Mouse (Mus musculus): ENCODE results near the gene Cpt1b. TPM values are rescaled to one million over a fixed set of nuclear protein-coding genes. Genes with fewer than 3 reads are reported as not detected.
A peak's percentile ranks its signal among the peaks of the same experiment; 100 is the strongest.

The Cpt1b gene
- polyA plus RNA-seq, 1 experiment: not detected

GRCm38 (mm10) chr15:89428821-89429351, 3.2 kb upstream of the Cpt1b start:
- H3K4me1 ChIP-seq (ENCODE audit: control insufficient read depth, insufficient read depth, low read length): no peaks in the 10 kb centered on the region
- no peak overlapping the region for H3K27ac ChIP-seq (ENCODE audit: insufficient read depth, low read depth, low read length)
- no peak for TF ChIP-seq CTCF (IDR thresholded peaks at IDR 0.05; ENCODE audit: insufficient read depth, low read depth, low read length)
- no peak for TF ChIP-seq POLR2A (IDR thresholded peaks at IDR 0.05; ENCODE audit: insufficient read depth, low read depth, low read length)
- H3K4me3 ChIP-seq (ENCODE audit: insufficient read depth, low read depth, low read length): peak overlapping the region; percentile 87
- WGBS: 5% methylated on average over 22 of the region's 22 CpGs

- H3K27ac ChIP-seq (ENCODE audit: insufficient read depth, low read depth, low read length): no peak overlapping the region
- 82% methylated on average over 19 of the region's 19 CpGs for WGBS
- no peak for TF ChIP-seq POLR2A (IDR thresholded peaks at IDR 0.05; ENCODE audit: insufficient read depth, low read depth, low read length)
- no peak for TF ChIP-seq CTCF (IDR thresholded peaks at IDR 0.05; ENCODE audit: insufficient read depth, low read depth, low read length)
- peak overlapping the region; percentile 87; the same call in 1 of the 2 replicates for H3K4me3 ChIP-seq (ENCODE audit: insufficient read depth, low read depth, low read length)
- H3K4me1 ChIP-seq (ENCODE audit: control insufficient read depth, insufficient read depth, low read length): no peaks in the 10 kb centered on the region
Measured at GRCm38 (mm10) chr15:89428136-89428790, 2.6 kb upstream of the Cpt1b start.

- no peak overlapping the region for H3K27ac ChIP-seq (ENCODE audit: insufficient read depth, low read depth, low read length)
- TF ChIP-seq CTCF (IDR thresholded peaks at IDR 0.05; ENCODE audit: insufficient read depth, low read depth, low read length) (no peak), POLR2A (IDR thresholded peaks at IDR 0.05; ENCODE audit: insufficient read depth, low read depth, low read length) (no peak)
- H3K4me1 ChIP-seq (ENCODE audit: control insufficient read depth, insufficient read depth, low read length): no peaks in the 10 kb centered on the region
- H3K4me3 ChIP-seq (ENCODE audit: insufficient read depth, low read depth, low read length): no peak overlapping the region
- 81% methylated on average over 10 of the region's 10 CpGs for WGBS
Measured at GRCm38 (mm10) chr15:89426716-89427115, 1.1 kb upstream of the Cpt1b start.

GRCm38 (mm10) chr15:89424621-89425020, 1.0 kb downstream of the Cpt1b start:
- TF ChIP-seq POLR2A (IDR thresholded peaks at IDR 0.05; ENCODE audit: insufficient read depth, low read depth, low read length): no peak
- no peak for TF ChIP-seq CTCF (IDR thresholded peaks at IDR 0.05; ENCODE audit: insufficient read depth, low read depth, low read length)
- Histone ChIP-seq H3K4me1 (ENCODE audit: control insufficient read depth, insufficient read depth, low read length) (no peaks in the 10 kb centered on the region), H3K27ac (ENCODE audit: insufficient read depth, low read depth, low read length) (no peak overlapping the region), H3K4me3 (ENCODE audit: insufficient read depth, low read depth, low read length) (no peak overlapping the region)
- 81% methylated on average over 8 of the region's 8 CpGs for WGBS

GRCm38 (mm10) chr15:89421938-89422337, 3.7 kb downstream of the Cpt1b start:
- Histone ChIP-seq H3K4me3 (ENCODE audit: insufficient read depth, low read depth, low read length) (no peak overlapping the region), H3K27ac (ENCODE audit: insufficient read depth, low read depth, low read length) (no peak overlapping the region), H3K4me1 (ENCODE audit: control insufficient read depth, insufficient read depth, low read length) (no peaks in the 10 kb centered on the region)
- WGBS: 92% methylated on average over 9 of the region's 9 CpGs
- TF ChIP-seq CTCF (IDR thresholded peaks at IDR 0.05; ENCODE audit: insufficient read depth, low read depth, low read length) (no peak), POLR2A (IDR thresholded peaks at IDR 0.05; ENCODE audit: insufficient read depth, low read depth, low read length) (no peak)

GRCm38 (mm10) chr15:89415282-89415681, 10.4 kb downstream of the Cpt1b start:
- H3K4me1 ChIP-seq (ENCODE audit: control insufficient read depth, insufficient read depth, low read length): no peaks in the 10 kb centered on the region

GRCm38 (mm10) chr15:89410118-89410517, 15.5 kb downstream of the Cpt1b start, which contains the start of gene Syce3:
Gene Syce3 (minus strand): TSS chr15:89410503.
- no peak within 1 kb of the TSS for H3K27ac ChIP-seq (ENCODE audit: insufficient read depth, low read depth, low read length)
- TF ChIP-seq POLR2A (IDR thresholded peaks at IDR 0.05; ENCODE audit: insufficient read depth, low read depth, low read length): no peak
- no peak for TF ChIP-seq CTCF (IDR thresholded peaks at IDR 0.05; ENCODE audit: insufficient read depth, low read depth, low read length)
- H3K4me1 ChIP-seq (ENCODE audit: control insufficient read depth, insufficient read depth, low read length): no peaks in the 10 kb centered on the region
- H3K4me3 ChIP-seq (ENCODE audit: insufficient read depth, low read depth, low read length): no peak within 1 kb of the TSS
- 91% methylated on average over 24 of the region's 24 CpGs for WGBS

More at GRCm38 (mm10) chr15:89415282-89415681, 10.4 kb downstream of the Cpt1b start:
- no peak overlapping the region for H3K4me3 ChIP-seq (ENCODE audit: insufficient read depth, low read depth, low read length)
- no peak overlapping the region for H3K27ac ChIP-seq (ENCODE audit: insufficient read depth, low read depth, low read length)
- 77% methylated on average over 8 of the region's 8 CpGs for WGBS
- no peak for TF ChIP-seq CTCF (IDR thresholded peaks at IDR 0.05; ENCODE audit: insufficient read depth, low read depth, low read length)
- no peak for TF ChIP-seq POLR2A (IDR thresholded peaks at IDR 0.05; ENCODE audit: insufficient read depth, low read depth, low read length)

- no peak for TF ChIP-seq CTCF (IDR thresholded peaks at IDR 0.05; ENCODE audit: insufficient read depth, low read depth, low read length)
- no peak for TF ChIP-seq POLR2A (IDR thresholded peaks at IDR 0.05; ENCODE audit: insufficient read depth, low read depth, low read length)
Measured at GRCm38 (mm10) chr15:89406691-89407090, 19.0 kb downstream of the Cpt1b start.

GRCm38 (mm10) chr15:89404831-89405623, 20.6 kb downstream of the Cpt1b start:
- H3K4me3 ChIP-seq (ENCODE audit: insufficient read depth, low read depth, low read length): no peak overlapping the region
- no peak for TF ChIP-seq CTCF (IDR thresholded peaks at IDR 0.05; ENCODE audit: insufficient read depth, low read depth, low read length)
- TF ChIP-seq POLR2A (IDR thresholded peaks at IDR 0.05; ENCODE audit: insufficient read depth, low read depth, low read length): no peak
- no peaks in the 10 kb centered on the region for H3K4me1 ChIP-seq (ENCODE audit: control insufficient read depth, insufficient read depth, low read length)
- WGBS: 84% methylated on average over 10 of the region's 10 CpGs
- H3K27ac ChIP-seq (ENCODE audit: insufficient read depth, low read depth, low read length): no peak overlapping the region

More at GRCm38 (mm10) chr15:89406691-89407090, 19.0 kb downstream of the Cpt1b start:
- Histone ChIP-seq H3K4me1 (ENCODE audit: control insufficient read depth, insufficient read depth, low read length) (no peaks in the 10 kb centered on the region), H3K27ac (ENCODE audit: insufficient read depth, low read depth, low read length) (no peak overlapping the region), H3K4me3 (ENCODE audit: insufficient read depth, low read depth, low read length) (no peak overlapping the region)

All from olfactory bulb, adult 2 months (tissue).